Mouse (Mus musculus): Measurements from ENCODE around the gene Cav2.

Cav2 gene

DNA sequence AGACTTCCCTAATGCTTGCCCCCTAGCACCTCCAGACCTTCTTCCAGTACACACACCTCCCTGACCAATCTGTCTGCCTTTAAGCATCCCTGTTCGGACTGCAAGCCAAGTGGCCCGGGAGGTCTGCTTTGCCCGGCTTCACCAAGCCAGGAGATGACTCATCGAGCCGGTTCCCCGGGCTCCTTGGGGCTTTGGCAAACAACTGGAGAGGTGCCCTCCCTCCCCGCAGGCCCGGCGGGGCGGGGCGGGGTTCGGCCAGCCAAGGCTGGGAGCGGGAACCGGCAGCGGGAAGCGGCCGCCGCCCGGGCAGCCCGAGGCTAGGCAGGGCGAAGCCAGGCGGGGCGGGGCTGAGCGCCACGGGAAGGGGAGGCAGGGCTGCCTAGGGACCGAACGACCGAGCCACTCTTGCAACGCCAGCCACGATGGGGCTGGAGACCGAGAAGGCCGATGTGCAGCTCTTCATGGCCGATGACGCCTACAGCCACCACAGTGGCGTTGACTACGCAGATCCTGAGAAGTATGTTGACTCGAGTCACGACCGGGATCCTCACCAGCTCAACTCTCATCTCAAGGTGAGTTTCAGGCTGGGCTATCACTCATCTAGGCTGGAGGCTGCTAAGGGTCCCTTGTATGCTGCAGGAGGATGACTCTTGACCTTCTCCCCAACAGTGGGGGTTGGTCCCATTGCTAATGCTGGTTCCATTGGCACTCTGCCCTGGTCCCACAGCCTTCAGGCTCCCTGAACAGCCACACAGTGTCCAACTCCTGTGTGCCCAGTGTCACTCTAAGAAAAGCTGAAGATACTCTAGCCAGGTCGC lies at the start of gene Cav2:
Gene Cav2 (plus strand): TSS at position 247 of the 818 bp plus-strand sequence.
- DNase-seq, result peak; percentile 74

DNA sequence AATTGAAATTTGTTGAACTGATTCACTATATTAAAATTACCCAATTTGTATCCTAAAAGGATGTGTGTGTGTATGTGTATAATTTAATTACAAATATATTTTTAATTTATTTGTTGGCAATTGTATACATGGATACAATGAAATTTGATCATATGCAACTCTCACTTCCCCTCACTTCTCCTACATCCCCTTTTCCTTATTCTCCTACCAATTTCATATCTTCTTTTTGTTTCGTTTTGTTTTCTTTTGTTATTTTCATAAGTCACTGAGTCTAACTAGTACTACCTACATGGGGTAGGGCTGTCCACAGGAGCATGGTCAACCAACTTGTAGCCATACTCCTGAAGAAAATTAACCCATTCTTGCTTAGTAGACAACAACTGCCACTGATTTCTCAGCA lies 41.3 kb upstream of the Cav2 start:
- DNase-seq, result no peak

DNA sequence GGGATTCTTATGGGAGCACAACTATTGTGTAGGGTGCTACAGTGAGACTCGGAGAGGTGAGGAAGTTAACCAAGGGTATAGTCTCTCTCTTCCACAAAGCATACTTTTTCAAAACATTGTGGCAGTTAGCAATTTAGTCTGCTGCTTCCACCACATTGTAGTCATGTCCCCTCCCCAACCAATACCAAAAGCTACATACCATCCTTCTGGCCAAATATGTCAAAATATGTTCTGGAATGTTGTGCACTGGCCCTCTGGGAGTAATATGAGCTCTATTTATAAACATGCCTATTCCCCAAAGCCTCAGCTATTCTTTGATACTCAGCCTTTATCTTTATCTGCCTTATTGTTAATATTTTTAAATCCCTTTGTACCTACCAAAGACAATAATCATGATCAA lies 40.0 kb upstream of the Cav2 start:
- DNase-seq, result no peak

DNA sequence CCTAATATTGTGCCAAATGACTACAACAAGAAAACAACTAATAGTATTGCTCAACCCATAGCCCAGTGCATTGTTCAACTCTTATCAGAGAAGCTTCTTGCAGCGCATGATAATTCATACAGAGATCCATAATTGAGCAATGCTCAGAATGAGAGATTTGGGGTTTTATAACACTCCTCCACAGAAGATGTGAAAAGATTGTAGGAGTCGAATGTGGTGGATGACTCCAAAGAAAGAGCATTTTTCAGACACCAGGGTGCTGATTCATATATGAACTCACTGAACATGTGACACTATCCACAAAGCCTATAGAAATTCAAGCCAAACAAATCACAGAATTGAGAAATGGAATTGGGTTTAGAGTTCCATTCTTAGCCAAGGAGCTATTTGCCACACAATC lies 34.0 kb upstream of the Cav2 start:
- no peak for DNase-seq

DNA sequence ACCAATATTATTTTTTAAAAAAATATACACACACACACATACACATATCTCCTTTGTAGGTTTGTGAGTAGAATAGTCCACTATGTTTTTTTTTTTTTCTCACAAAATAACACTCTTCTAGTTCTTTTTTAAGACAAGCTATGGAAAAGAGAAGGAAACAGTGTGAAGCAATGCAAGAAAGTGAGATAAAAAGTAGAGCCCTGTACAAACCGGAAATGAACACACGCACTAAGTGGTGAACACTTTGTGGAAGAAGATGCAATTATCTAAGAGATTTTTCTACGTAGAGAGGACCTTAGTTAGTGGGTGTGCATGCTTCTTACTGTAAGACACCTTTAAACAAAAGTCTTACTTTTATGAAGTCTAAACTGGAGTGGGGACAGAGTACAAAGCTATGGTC lies 33.3 kb upstream of the Cav2 start:
- no peak for DNase-seq

DNA sequence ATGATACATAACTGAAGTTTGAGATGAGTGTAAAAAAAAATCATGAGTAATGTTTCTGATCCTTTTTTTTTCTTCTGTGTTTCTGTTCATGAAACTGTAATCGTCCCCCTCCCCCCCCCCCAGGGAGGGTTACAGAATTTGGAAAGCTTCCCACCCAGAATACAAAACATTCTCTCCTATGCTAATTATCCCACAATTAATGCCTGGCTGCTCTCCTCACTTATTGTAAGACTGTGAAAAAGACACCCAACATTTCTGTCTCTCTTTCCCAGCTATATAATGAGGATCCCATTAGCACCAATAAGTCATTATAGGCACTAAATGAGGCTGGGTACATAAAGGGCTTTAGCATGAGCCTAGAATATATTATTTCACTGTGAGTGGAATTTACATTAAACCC lies 32.7 kb upstream of the Cav2 start:
- DNase-seq, result no peak

DNA sequence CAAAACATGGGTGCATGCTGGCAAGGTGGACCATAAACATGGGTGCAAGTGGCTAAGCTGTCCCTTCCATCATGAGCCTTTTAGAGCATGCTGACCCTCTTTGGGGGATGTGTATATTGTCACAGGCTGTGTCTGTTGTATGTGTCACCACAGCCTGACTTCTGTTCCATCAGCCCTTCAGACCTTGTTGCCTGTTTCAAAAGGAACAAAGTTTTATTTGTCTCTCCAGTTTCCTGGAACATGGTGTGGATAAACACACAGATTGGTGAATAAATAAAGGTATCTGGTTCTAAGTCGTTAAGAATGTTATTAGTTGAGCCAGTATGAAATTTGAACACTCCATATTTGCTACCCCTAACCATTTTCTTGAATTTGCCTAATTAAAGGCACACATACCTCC lies 29.0 kb upstream of the Cav2 start:
- DNase-seq, result no peak

DNA sequence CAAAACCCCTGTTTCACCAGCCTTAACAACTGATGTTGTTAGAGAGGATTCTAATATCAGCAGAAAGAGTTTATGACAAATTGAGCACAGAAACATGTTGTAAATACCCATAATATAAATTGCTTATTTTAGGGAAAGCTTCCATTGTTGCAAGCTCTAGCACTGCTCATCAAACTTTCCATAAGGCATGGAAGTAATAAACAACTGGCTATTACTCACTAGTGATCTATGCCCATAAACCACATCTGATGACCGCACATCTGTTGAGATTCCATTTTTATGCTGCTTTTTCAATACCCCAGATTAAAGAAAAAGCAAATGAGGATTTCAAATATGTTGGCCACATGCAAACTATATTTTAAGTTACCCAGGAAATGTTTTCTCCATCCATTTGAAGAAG lies 22.8 kb upstream of the Cav2 start:
- DNase-seq, result no peak

DNA sequence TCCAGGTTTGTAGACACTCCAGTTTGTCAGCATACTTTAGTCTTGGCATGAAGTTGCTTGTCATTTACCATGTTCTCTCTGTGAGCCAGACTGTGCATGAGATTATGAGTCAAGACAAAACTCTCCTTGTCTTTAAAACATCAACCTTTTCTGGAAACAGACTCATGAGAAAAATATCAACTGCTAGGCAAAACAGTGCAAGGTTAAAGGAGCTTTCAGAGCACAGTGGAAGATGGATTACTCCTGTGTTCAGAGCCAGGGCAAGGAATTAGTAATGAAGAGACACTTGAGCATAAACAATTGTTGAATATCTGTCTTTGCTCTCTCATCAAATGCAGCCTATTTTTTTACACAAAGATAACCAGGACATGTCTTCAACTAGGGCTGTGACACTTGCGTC lies 22.1 kb upstream of the Cav2 start:
- DNase-seq, result no peak

DNA sequence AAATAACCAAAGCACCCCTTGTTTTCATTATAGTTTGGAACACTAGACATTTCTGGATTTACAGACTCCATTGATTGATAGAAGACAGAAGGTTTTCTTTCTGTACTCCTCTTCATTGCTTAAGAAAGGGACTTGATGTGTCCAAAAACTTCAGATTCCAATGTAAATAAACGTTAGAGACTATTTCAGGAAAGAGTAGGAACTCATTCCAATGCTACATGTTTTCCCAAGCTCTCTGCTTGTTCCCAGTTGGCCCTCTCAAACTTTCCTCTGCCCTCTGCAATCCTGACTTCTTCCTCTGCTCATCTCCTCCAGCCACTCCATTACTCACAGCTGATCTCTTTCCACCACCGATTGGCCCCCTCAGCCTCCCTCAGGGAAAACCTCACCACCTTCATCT lies 18.2 kb upstream of the Cav2 start:
- DNase-seq, result no peak

DNA sequence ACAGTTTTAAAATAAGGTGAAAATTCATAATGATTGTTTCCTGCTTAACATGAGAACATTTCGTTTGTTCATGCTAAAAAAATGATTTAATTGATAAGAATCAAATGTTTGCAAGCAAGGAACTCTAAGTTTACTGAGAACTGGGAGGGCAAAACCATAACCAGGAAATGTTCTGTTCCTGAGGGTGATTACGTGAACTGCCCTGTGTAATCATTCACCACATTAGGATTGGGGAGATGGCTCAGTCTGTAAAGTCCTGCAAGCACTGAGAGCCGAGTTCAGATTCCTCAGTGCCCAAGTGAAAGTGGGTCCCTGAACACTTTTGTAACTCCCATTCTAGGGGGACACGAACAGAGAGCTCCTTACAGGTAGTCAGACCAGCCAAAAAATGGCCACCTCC lies 15.9 kb upstream of the Cav2 start:
- no peak for DNase-seq

DNA sequence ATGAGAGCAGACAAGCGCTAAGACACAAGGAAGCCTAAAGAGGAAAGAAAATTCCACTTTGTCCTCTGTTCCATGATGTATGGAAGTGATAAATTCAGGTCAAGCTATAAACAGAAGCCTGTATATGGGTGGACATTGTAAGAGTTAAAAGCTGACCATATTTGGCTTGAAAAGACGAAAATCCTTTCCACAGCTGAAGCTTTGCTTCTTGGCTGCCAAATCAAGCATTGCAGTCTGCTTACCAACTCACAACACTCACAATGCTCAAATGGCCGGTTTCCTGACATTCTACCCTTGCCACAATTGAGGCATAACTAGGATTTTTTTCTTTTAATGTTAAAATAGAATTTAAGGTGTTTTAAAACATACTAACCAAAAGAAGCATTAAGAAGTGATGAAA lies 14.5 kb upstream of the Cav2 start:
- DNase-seq, result no peak

DNA sequence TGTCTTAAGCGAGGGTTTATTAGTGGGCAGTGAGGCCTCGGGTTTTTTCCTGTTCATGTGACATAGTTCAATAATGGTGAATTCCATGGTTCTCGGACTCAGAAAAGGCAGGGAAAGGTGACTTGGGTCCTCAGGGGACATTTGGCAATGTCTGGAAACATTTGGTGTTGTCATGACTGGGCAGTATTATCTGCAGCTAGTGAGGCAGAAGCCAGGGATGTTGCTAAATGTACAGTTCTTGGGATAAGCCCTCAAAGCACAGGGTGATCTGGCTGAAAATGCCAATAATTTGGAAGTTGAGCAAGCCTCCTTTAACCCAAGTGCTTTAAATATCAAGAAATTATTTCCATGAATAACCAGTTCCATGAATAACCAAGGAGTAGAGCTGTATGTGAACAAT lies 2.6 kb upstream of the Cav2 start:
- no peak for DNase-seq

DNA sequence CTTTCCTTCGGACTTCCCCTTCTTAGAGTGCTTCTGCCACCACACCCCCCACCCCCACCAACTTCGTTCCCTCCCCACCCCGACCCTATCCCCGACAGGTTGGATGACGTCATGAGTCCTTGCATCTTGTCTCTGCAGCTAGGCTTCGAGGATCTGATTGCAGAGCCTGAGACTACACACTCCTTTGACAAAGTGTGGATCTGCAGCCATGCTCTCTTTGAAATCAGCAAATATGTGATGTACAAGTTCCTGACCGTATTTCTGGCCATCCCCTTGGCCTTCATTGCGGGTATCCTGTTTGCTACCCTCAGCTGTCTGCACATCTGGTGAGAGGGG lies 740 bp downstream of the Cav2 start:
- DNase-seq, result no peak

DNA sequence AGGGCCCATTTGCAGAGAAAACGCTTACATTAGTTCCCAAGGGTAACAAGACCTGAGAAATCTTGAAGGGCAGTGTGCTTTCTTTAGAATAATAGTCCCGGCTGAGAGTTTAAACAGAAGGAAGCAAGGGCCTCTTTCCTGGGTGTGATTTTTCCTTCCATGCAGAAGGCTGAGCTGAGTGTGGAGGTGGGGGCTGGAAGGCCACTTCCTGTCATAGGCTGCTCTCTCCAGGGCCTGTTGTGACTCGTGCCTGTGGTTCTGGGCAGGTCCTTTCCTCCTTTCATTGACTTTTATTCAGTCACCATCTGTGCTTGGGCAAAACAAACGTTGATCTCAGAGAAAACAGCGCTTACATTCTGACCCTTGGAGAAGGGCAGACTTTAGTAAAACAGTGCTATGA lies 1.2 kb downstream of the Cav2 start:
- no peak for DNase-seq

DNA sequence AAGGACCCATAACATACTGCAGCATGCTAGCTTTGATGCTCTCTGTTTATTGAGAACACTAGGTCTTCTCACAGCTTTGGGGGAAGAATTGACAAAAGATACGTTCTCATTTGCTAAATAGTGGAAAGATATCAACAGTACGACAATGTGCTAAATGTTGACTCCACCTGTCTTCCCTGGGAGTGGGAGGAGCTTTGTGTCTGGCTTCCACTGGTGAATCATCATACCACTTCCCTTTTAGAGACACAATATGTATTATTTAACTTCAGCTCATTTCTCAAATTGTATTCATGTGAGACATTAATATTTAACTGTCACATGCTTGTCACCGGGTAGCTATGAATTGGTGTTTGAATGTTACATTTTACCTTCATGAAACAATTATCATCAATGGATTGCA lies 2.8 kb downstream of the Cav2 start:
- DNase-seq, result no peak

DNA sequence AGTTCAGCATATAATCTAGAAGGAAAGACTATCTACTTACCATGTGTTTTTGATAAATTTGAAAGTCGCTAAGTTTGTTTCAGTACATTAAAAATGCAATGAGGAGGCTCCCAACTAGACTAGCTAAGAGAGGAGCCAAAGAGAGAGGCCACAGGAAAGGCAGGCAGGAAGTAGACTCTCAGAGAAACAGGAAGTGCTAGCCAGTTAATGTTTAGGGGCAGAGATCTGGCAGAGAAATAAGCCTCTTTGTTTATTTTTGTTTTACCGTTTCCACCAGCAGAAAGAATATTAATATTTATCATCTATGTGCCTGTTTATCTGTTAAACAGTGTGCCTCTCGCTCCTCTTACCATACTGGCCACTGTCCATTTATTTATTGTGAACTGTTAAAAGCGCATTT lies 5.4 kb downstream of the Cav2 start:
- no peak for DNase-seq

DNA sequence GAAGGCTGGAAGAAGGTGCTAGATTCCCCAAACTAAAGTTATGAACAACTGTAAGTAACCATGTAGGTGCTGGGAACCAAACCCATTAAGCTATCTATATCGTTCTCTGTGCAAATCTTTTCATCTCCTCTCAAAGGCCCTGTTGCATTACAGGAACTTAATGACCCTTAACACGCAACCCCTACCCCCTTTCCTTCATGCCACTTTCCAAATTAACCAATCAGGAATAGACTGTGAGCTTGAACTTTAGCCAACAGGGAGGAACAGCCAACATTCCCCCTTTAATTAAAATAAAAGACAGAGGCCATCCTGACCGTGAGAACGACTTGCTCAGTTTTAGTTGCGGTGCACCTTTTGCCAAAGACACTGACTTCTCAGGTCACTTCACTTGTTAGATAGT lies 14.1 kb downstream of the Cav2 start:
- DNase-seq, result no peak

DNA sequence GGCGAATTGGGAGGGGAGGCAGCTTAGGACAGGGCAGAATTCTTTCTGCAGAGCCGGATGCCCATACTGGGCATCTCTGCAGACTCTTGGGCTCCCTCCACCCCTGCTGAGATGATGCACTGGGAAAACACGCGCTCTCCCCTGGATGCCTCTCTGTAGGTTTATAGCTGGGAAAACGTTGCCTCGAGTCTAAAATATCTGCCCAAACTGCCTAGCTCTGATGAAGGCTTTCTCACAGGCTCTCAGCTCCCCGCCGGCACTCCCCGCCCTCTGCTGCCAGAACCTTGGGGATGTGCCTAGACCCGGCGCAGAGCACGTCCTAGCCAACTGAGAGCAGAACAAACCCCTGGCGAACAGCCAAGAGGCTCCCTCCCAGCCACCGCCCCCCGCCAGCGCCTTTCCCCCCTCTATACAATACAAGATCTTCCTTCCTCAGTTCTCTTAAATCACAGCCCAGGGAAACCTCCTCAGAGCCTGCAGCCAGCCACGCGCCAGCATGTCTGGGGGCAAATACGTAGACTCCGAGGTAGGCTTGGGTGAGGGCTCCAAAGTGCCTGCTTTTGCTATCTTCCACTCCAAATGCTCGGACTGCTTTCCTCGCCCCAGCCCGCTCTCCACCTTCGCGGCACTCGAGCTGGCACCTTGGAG lies 25.1 kb downstream of the Cav2 start, which contains the start of gene Cav1:
Gene Cav1 (plus strand): TSS at position 382 of the 648 bp plus-strand sequence.
- peak; percentile 6 for DNase-seq

DNA sequence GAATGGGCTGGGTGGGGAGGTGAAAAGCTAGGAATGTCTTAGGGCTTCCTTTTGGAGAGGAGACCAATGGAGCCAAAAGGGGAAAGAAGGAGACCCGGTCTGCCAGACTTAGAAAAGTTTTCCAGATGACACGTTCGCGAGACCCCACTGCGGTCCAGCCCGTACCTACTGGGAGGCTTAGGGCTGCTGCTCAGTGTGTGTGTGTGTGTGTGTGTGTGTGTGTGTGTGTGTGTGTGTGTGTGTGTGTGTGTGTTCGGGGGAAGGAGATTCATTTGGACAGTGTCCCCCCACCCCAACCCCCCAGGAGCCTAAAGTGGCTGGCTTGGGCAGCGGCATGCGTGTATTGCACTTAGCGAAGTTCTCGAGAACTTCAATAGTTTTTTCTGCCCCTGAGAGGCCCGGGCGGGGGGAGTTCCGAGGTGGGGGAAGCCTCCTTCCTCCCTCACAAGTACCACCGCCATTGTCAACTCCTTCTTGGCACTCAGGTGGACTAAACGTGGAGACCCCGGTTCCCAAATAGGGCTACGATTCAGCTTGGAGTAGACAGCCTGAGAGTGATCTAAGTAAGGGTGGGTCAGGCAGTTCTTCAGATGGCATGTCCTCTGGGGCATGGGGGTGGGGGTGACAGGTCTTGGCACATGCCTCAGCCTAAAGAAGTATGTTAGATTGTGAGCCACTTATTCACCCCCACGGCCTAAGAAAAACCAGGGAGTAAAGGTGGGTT lies 25.8 kb downstream of the Cav2 start:
- no peak for DNase-seq

DNA sequence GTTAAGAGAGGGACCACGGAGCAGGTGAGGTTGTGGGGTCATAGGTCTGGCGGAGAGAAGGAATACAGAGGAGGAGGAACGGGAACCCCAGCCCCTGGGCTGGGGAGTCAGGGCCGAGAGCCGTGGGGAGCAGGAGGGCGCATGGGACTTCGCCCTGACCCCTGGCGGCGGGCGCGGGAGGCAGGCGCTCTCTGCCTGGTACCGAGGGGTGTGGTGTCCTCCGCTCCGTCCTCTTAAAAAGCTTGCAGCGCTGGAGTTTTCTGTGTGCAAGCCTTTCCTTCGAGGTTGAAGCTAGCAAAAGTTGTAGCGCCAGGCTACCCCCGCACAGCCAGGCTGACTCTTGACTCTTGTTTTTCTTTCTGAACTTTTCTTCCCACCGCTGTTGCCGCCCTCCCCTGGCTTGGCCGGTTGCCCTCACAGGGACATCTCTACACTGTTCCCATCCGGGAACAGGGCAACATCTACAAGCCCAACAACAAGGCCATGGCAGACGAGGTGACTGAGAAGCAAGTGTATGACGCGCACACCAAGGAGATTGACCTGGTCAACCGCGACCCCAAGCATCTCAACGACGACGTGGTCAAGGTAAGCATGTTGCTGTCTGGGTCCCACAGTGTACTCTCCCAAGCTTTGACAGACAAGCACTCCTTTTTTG lies 26.6 kb downstream of the Cav2 start:
- no peak for DNase-seq

DNA sequence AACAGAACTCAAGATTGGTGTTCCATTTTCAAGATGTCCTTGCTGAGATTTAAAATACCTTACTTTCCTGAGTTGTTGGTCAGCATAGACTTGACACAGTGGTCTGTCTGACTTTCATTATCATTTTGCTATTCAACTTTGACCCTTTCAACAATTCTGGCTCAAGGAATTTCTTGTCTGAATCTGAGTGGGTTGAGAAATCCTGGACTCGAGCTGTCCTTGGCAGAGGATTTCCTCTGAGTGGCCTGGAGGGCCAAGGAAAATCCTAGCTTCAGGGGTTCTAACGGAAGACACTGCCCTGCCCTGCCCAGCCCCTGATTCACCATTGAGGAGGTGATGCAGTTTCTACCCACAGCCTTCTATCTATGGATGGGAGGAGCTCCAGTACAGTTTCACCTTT lies 27.7 kb downstream of the Cav2 start:
- no peak for DNase-seq

DNA sequence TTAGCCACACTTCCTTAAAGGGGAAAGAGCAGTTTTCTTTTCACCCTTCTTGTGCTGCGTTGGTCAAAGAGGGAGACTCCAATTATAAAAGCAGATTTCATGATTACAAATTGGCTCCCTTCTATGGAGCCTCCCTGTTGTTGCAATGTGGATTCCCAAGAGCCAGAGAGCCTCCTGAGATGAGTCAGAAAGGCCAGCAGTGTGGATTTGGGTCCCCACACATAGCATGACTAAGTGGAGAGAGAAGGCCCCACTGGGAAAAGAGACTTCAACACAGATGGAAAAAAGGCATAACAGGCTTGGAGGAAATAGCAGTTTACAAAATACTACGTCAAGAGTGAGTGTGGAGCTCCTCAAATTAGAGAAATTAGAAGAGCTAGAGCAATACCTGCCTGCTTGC lies 28.3 kb downstream of the Cav2 start:
- no peak for DNase-seq

DNA sequence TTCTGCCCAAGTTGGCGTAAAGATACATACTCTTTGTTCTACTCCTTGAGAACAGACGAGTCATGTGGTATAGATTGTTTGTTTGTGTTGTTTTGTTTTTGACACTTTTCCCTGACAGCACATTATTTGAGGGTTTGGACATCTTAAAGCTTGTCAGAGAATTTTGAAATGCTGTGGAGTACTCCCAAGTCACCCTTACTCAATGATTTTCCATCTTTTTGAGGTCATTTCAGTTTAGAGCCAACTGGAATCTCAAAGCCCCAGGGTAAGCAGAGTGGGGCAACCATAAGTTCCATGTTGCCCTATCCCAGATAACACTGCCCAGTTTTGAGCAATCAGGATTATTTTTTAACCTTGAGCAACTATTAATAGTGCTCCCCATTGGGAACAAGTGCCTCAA lies 33.3 kb downstream of the Cav2 start:
- DNase-seq, result no peak
